Mouse (Mus musculus): ENCODE measurements around the gene Cldnd2.
"Not testable (repeated sequence)": the region's sequence is repeated elsewhere in the genome, so short reads cannot be mapped to it uniquely, and the experiment has no call there.

Cldnd2 gene

DNA sequence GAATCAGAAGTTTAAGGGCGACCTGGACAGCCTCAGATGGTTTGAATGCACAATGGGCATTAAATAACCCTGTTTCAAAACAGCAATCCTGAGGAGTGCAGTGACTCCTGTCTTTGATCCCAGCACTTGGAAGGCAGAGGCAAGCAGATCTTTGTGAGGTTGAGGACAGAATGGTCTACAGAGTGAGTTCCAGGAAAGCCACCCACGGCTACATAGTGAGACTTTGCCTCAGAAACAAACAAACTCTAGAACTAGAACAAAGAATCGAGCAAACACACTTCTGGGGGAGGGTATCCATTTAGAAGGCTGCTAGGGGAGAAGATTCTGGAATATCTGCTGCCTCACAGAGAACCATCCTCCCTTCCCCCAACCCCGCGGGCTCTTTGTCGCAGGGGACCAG lies at the start of gene Cldnd2:
Gene Cldnd2 (plus strand): TSS at position 301 of the 400 bp plus-strand sequence.
- DNase-seq (ENCODE audit: low spot score): no peak

DNA sequence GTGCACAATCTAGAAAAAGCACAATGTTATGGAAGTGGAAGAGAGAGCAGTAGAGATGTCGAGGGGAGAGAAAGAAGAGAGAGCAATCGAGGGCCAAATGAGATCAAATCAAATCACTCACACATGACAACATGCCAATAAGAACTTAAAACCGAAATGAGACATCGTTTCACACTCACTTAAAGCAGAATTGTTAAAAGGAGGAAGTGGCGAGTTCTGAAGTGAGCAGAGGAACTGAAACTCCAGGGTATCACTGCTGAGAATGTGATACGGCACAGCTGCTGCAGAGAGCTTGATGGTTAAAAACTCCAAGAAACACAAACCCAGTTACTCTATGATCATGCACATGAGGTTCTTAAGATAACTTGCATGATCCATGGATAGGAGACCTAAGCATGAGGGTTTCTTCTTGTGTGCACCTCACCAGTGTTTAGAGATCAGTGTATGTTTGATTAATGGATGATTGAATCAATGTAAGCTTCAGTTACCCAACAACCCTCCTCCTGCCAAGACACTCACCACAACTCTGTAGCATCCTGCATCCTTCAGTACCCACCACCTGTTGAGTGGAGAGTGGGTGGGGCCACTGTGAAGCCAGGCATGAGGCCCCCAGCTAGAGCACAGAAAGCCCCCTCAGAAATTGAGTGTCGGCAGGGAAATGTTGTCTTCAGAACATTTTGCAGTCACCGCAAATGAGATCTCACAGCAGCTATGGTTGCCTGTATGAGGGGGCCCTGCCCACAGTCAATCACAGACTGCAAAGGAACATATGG lies 48.0 kb upstream of the Cldnd2 start:
- DNase-seq (ENCODE audit: low spot score): no peak

DNA sequence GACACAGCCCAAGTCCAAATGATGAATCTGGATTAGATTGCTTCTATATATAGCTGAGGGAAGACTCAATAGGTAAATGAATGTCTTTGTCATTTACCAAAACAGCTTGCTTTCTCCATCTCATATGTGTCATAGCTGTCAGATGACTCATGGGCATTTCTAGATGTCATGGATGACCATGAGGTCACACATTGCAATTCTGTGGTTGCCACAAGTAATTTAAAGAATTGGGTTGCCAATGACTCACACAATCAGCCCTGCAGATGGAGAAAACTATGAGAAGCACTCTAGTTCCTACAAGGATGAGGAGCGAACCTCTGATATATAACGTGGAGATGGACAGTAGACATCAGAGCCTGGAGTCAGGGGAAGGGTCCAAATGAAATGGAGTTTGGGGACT lies 41.1 kb upstream of the Cldnd2 start:
- no peak for DNase-seq (ENCODE audit: low spot score)

DNA sequence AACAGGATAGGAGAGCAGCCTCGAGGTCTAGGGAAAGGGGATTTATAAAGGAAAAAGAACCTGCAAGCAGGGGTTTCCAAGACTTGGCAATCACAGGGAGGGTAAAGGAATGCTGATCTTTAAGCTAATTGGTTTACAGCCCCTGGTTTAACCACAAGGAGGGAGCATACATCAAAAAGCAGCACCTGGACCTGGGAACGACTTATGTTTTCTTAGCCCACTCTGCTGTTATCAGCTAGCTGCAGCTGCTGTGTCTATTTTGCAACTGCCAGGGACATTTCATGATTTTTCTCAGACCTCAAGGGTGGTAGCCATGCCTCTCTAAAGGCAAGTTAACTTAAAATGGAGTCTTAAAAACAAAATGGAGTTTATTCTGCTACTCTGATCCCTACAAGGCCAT lies 37.9 kb upstream of the Cldnd2 start:
- no peak for DNase-seq (ENCODE audit: low spot score)

DNA sequence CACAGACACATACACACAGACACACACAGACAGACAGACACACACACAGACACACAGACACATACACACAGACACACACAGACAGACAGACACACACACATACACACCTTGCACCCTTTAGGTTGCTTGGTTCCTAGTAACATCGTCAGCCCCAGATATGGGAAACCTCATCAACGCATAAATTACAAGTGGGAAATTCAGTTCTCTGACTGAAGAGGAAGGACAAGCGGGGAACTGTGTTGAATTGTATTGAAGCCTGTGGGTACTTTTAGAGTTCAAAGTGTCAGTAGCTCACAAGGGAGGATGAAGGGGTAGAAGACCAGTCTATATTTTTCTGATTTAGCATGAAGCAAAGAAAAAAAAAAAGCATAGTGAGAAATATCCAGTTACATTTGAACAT lies 33.0 kb upstream of the Cldnd2 start:
- DNase-seq (ENCODE audit: low spot score): no peak

DNA sequence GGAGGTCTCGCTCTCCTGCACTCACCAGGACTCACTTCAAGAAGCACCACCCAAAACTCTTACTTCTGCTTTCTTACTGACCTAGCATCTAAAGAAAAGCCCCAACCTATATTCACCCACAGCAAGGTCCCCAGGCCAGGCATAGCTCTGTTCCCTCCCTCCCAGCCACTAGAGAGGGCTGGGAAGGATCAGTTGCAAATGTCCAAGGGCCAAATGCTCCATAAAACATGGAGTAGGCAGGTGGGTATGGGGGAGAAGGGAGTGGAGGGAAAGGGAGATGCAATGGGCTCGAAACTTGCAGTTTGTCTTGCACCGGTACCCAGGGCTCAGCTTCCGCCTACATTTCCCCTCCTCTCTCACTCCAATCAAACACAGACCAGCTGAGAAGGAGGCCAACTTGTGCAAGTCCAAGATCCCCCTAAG lies 32.4 kb upstream of the Cldnd2 start, which contains the start of gene Siglecg:
Gene Siglecg (plus strand): TSS at position 74 of the 423 bp plus-strand sequence.
- no peak for DNase-seq (ENCODE audit: low spot score)

DNA sequence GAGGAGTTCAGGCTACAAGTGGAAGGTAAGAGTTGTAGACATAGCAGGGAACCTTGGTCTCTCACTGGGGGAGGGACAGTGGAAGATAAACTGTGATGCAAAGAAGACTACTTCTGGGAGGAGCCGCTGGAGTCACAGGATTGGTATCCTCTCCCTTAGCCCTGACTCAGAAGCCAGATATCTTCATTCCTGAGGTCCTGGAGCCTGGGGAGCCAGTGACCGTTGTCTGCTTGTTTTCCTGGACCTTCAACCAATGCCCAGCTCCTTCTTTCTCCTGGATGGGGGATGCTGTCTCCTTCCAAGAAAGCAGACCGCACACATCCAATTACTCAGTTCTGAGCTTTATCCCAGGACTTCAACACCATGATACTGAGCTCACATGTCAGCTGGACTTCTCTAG lies 31.5 kb upstream of the Cldnd2 start:
- no peak for DNase-seq (ENCODE audit: low spot score)

DNA sequence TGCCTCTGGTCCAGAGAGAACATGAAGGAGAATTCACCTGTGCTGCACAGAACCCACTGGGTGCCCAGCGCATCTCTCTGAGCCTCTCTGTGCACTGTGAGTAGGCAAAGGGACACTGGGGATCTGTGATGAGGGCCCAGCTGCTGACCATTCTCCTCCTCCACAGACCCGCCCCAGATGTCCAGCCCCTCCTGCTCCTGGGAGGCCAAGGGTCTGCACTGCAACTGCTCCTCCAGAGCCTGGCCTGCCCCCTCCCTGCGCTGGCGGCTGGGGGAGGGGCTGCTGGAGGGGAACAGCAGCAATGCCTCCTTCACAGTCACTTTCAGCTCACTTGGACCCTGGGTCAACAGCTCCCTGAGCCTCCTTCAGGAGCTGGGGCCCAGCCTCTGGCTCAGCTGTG lies 28.9 kb upstream of the Cldnd2 start:
- DNase-seq (ENCODE audit: low spot score): not testable (repeated sequence)

DNA sequence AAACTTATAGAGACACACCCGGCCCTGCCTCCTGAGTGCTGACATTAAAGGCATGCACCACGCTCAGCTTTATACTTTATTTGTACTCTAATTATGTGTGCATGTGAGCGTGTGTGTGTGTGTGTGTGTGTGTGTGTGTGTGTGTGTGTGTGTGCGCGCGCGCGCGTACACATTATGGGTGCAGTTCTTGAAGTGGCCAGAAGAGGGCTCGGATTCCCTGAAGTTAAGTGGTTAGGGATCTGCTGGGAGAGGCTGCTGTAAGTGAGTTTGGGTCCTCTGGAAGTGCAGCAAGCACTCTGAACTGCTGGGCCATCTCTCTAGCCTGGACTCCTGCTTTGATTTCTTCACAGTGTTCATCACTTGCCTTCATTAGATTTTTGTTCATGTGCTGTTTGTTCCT lies 23.3 kb upstream of the Cldnd2 start:
- no peak for DNase-seq (ENCODE audit: low spot score)

DNA sequence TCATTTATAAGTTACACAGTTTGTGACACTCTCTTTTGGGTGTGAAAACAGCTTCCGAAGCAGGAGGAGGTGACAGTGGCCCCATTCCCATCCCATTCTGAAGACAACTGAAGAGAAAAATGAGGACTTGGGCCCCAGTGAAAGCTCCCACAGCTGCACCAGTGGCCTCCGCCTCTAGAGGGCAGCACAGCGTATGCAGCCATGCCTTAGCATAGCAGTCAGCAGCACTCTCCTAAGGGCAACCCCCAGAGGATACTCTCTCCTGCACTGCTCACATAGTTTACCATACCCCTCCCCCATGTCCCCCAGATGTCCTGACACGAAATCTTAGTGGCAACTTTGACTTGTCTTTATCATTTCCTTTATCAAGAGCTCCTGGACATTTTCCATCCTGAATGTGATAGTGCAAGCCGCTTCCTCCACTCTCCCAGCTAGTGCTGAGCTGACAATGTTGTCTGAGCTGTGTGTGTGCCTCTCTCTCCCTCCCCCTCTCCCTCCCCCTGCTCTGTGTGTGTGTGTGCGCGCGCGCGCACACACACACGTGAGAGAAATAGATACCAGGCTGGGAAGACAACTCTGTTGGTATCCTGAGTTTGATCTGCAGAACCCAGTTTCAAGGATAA lies 17.5 kb upstream of the Cldnd2 start:
- peak; percentile 93 for DNase-seq (ENCODE audit: low spot score)

DNA sequence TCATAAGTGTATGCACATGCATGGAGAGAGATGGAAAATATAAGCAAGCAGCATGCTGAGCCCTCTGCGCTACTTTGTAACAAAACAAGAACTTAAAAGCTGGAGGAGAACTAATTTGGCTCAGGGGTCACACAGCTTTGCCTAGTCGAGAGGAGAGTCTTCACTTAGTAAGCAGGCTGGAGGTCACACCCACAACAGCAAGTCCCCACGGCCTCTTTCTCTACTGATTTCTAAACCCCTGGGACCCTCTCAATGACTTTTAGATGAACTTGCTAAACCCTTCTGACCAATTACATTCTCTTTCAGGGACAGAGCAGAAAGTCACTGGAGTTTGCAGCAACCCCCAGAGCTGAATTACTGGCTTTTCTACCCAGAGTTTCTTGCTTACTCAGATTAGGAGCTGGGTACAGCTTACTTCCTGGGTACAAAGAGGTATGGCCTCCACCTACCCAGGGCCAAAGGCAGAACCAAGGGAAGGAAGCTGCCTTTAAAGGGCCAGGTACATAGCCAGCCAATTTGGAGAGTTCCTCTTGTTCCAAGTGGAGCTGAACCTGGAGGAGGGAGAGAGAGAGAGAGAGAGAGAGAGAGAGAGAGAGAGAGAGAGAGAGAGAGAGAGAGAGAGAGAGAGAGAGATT lies 16.5 kb upstream of the Cldnd2 start:
- DNase-seq (ENCODE audit: low spot score): no peak

DNA sequence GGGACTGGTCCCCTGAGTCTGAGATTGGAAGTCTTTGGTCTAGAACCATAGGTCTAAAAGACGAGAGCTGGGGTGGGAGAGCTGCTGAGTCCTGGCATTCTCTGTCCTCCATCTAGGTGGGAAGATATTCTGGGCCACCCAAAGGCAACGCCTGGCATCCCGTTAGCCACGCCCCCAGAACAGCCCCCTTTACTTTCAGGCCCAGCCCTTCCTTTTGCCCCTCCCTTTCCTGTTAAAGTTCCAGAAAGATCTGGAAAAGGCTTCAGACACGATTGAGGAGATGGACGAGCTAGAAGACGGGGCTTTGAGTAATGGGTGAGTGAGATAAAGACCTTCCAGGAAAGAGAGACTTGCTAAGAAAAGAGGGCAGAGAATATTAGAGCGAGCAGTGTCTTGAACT lies 13.2 kb upstream of the Cldnd2 start, which contains the start of gene Lim2:
Gene Lim2 (plus strand): TSS at position 265 of the 400 bp plus-strand sequence.
- DNase-seq (ENCODE audit: low spot score): no peak

DNA sequence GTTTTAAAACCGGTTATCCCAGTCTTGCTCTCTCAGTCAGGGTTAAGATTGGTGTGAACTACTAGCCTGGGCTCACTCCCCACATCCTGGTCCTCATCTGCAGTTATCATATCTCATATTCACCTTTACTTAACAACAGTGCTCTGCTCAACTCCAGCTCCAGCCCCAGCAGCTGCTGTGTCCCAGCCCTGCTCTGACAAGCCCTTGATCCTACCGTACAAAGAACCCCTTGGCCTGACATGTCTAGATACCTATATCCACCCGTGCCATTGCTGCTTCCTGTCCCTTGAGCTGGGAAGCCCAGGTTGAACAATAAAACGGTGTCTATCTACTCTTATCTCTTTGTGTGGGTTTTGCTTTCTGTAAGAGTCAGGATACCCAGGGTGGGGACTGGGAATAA lies 11.1 kb upstream of the Cldnd2 start:
- no peak for DNase-seq (ENCODE audit: low spot score)

DNA sequence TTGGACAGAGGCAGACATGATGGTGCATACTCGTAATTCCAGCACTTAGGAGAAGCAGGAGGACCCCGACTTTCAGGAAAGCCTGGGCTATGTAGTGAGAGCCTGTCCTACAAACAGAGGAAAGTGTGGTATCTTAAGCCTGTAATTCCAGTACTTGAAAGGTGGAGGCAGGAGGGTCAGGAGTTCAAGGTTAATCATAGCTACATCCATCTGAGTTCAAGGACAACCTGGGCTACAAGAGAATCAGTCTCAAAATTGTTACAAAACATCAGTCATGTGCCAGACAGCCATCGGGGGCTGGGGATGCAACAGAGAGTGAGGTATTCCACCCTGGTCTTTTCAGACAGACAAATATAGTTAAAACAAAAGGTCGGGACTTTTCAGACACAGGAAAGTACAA lies 7.7 kb upstream of the Cldnd2 start:
- DNase-seq (ENCODE audit: low spot score): no peak

DNA sequence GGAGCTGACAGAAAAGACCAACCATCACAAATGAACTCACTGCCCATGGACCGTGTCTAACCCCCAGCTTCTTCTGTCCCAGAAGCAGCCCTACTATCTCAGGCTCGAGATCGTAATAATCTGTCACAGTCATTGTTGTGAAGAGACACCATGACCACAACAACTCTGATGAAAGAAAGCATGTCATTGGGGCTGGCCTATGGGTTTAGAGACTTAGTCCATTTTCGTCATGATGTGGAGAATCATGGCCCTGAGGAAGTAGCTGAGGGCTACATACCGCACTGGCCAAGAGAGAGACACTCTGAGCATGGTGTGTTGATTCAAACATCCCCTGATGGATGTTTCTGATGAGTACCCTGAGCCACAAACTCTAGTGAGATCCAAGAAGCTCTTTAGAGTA lies 5.9 kb upstream of the Cldnd2 start:
- DNase-seq (ENCODE audit: low spot score): no peak

DNA sequence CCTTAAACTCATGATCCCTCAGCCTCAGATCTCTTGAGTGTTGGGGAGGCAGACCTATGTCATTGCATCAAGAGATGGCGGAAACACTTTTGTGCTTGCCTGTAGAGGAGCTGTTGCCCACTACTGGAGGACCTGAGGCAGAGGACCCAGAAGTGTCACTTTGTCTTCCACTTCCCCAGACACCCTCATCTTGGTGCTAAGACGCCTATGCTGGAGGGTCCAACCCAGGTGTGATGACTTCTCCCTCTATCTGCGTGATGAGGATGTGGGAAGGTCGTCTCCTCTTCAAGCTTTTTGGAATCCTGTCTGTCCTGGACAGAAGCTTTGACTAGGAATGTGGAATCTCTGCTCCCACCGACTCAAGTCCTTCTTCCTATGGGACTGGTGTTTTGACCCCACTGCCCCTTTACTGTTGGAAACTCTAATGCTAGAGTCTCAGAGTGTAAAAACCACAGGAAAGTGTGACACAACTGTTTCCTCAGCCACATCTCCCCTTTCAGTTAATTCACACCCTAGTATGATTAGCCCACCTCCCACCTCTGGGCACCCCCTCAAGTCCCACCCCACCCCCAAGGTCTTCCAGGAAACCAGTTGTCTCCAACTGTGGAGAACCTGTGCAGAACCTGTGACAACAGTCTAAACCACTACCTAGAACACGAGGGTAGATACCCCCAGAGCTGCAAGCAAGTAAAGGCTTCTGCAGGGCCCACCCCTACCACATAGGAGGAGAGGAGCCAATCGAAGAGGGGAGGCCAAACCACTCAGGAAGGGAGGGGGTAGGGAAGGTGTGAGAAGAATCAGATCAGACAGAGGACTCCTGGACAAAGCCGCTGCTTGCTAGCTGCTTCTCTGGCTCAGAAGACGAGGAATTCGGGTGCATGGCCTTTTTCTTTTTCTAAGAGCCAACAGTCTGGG lies 4.0 kb upstream of the Cldnd2 start, which contains the start of gene Nkg7:
Gene Nkg7 (plus strand): TSS at position 733 of the 915 bp plus-strand sequence.
- no peak for DNase-seq (ENCODE audit: low spot score)

DNA sequence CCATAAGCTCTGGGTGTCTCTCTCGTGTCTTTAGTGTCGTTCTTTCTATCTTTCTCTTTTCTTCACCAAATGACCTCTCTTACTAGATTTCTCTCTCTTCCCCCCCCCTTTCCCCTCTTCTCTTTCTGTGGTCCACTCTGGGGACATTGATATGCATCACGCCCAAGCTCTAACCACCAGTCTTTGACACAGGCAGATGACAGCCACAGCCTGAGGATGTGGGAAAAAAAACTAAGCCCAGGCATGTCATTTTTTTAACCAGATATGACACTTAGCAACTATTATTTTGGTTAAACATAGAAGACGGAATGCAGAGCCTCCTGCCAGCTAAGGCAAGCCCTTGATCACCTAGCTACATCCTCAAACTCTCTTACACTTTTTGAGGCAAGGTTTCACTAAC lies 2.0 kb upstream of the Cldnd2 start:
- DNase-seq (ENCODE audit: low spot score): no peak

DNA sequence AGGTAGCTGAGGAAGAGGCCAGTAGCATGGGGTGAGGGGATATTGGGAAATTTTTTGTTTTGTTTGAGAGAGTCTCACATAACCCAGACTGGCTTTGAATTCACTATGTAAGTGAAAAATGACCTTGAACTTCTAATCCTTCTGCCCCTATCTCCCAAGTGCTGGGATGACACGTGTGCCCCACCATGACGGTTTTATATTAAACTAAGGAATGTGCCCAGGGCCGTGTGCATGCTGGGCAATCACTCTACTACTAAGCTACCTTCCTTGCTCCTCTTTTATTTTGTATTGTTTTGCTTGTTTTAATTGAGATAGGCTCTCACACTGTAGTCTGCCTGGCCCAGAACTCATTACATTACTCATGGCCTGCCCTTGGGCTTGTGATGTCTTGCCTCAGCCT lies 489 bp downstream of the Cldnd2 start:
- DNase-seq (ENCODE audit: low spot score): no peak

DNA sequence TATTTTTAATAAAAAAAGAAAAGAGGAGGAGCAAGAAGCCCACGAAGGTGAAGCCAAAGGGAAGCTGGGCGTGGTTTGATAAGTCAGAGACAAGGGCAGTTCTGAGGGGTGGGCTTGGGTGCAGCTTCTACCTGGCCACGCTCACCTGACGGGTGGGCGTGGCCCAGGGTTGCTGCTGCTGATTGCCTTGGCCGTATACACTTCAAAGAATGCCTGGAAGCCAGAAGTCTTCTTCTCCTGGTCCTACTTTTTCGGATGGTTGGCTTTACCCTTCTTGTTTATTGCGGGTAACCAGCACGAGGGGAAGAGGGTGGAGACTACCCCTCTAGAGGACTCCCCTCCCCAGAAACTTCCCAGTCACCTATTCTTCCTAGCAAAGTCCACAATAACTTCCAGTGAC lies 2.1 kb downstream of the Cldnd2 start:
- DNase-seq (ENCODE audit: low spot score): no peak

DNA sequence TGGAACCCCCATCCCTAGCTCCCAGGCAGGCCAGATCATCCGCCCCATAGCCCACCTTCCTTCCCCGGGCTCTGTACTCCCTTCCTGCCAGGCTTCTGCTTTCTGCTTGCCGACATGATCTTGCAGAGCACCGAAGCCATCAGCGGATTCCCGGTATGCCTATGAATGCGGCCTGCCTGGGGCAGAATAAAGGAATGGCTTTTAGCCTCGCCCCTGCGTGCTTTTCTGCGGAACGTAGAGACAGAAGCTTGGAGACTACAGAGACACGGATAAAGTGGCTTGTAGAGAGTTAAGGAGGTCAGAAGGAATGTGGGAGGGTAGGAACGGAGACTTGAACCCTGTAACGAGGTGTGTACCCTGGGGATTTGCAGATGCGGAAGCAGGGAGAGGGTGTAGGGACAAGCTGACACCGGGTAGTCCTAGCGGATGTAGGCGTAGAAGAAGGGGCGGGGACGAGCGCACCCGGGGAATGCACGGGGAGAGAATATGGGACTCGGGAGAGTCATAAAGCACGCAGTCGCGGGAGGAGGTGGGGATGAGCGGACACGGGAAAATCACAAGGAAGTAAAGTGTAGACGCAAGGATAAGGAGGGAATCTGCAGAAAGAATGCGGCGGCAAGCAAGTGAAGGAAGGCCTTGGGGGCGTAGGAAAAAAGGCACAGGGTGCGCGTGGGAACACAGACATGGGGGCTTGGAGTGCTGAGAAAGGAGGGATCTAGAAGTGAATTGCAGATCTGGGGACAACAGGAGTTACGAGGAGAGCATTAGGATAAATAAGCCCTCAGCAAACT lies 2.7 kb downstream of the Cldnd2 start:
- DNase-seq (ENCODE audit: low spot score): peak; percentile 86

DNA sequence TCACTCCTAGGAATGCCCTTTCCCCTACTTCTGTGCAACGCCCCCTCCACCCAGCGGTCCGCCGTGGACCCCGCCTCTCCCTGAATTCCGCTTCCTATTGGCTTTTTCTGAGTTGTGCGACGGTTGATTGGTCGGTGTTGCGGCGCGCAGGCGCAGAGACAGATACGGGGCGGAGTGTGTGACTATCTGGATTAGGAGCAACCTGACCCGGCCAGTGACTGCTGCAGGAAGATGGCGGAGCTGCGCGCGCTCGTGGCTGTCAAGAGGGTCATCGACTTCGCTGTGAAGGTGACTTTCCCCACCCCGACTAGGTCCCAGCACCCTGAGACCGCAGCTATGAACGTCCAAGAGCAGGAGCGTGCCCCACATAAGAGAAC lies 3.3 kb downstream of the Cldnd2 start, which contains the start of the genes Etfb and Gm45233:
Gene Etfb (plus strand): TSS at position 167 of the 377 bp plus-strand sequence.
Gene Gm45233 (plus strand): TSS at position 212 of the 377 bp plus-strand sequence.
- DNase-seq (ENCODE audit: low spot score): peak; percentile 93

Measured in testis, postnatal 10 days (tissue).